Mouse (Mus musculus) ES-Bruce4 (cell line): ENCODE results near the gene Comtd1. TPM values are rescaled to one million over a fixed set of nuclear protein-coding genes. Genes with fewer than 3 reads are reported as not detected.

Experiments
- H3K27ac ChIP-seq: 2 replicates; pipeline ENCODE4 v1.5.1; 2012; ENCODE audit warnings: low read length, inconsistent platforms; ENCODE audit not compliant: insufficient read depth
- H3K27me3 ChIP-seq: 2 replicates; pipeline ENCODE4 v1.6.1; 2012; ENCODE audit warnings: mild to moderate bottlenecking, low read length, inconsistent platforms; ENCODE audit not compliant: control insufficient read depth, poor library complexity, insufficient read depth, severe bottlenecking
- H3K36me3 ChIP-seq: 2 replicates; pipeline ENCODE4 v1.6.1; 2012; ENCODE audit warnings: inconsistent platforms, mild to moderate bottlenecking, low read length, moderate library complexity; ENCODE audit not compliant: control insufficient read depth, poor library complexity, insufficient read depth, severe bottlenecking
- H3K4me1 ChIP-seq: one replicate; pipeline ENCODE4 v1.8.1; 2011; ENCODE audit warnings: low read length; ENCODE audit not compliant: control insufficient read depth, insufficient read depth
- H3K4me3 ChIP-seq: 2 replicates; pipeline ENCODE4 v1.5.1; 2011; ENCODE audit warnings: low read depth, mild to moderate bottlenecking, low read length
- H3K9ac ChIP-seq: 2 replicates; pipeline ENCODE4 v1.6.1; 2012; ENCODE audit warnings: low read depth, mild to moderate bottlenecking, inconsistent platforms; ENCODE audit not compliant: poor library complexity, severe bottlenecking
- H3K9me3 ChIP-seq: replicated peaks from 2 replicates; pipeline ENCODE4 v1.6.1; 2012; ENCODE audit warnings: mild to moderate bottlenecking, low read length, inconsistent platforms; ENCODE audit not compliant: control insufficient read depth, poor library complexity, insufficient read depth, severe bottlenecking
- CTCF ChIP-seq: IDR thresholded peaks from one replicate; pipeline ENCODE4 v1.8.1; 2011; ENCODE audit warnings: low read depth, low read length
- EP300 ChIP-seq: IDR thresholded peaks from 2 replicates; pipeline ENCODE4 v1.6.1; 2011; ENCODE audit warnings: low read depth, low read length; ENCODE audit not compliant: insufficient read depth
- POLR2A ChIP-seq: IDR thresholded peaks from one replicate; pipeline ENCODE4 v1.8.1; 2011; ENCODE audit warnings: low read length; ENCODE audit not compliant: insufficient read depth
- polyA plus RNA-seq: library from polyadenylated mRNA; stranded (reverse); fragments of >200 nt; gene quantifications from 2 replicates; pipeline ENCODE4 v1.2.4, GENCODE M21; 2011; ENCODE audit warnings: low read depth; ENCODE audit not compliant: missing spikeins, insufficient read depth, insufficient read length

Comtd1 gene
- polyA plus RNA-seq, 1 experiment, result 19.4 TPM

GRCm38 (mm10) chr14:21838336-21839017 is 10.3 kb downstream of the Comtd1 start:
- Histone ChIP-seq H3K4me3 (no peak overlapping the region), H3K36me3 (peaks cover 85% of the 10 kb centered on the region), H3K27me3 (no peaks in the 10 kb centered on the region), H3K27ac (no peak overlapping the region), H3K9ac (no peak overlapping the region), H3K9me3 (no peaks in the 10 kb centered on the region), H3K4me1 (no peaks in the 10 kb centered on the region)
- TF ChIP-seq CTCF, result no peak
- TF ChIP-seq EP300, result no peak
- no peak for TF ChIP-seq POLR2A

GRCm38 (mm10) chr14:21831830-21832403 is 16.9 kb downstream of the Comtd1 start:
- peaks cover 30% of the 10 kb centered on the region for H3K36me3 ChIP-seq
- H3K4me3 ChIP-seq, result peak overlapping the region; percentile 94
- no peaks in the 10 kb centered on the region for H3K9me3 ChIP-seq
- peak overlapping the region; percentile 81 for H3K9ac ChIP-seq
- no peaks in the 10 kb centered on the region for H3K27me3 ChIP-seq
- TF ChIP-seq EP300 (no peak), POLR2A (no peak), CTCF (no peak)
- H3K4me1 ChIP-seq, result no peaks in the 10 kb centered on the region
- peak overlapping the region; percentile 45; the same call in 1 of the 2 replicates for H3K27ac ChIP-seq

GRCm38 (mm10) chr14:21830876-21831767 is 17.7 kb downstream of the Comtd1 start:
- peak overlapping the region; percentile 68 for H3K27ac ChIP-seq
- H3K9ac ChIP-seq, result peak overlapping the region; percentile 81
- H3K36me3 ChIP-seq, result peaks cover 25% of the 10 kb centered on the region
- H3K4me1 ChIP-seq, result no peaks in the 10 kb centered on the region
- no peak for TF ChIP-seq CTCF
- TF ChIP-seq EP300, result no peak
- peak; percentile 61 for TF ChIP-seq POLR2A
- peak overlapping the region; percentile 94 for H3K4me3 ChIP-seq
- H3K27me3 ChIP-seq, result no peaks in the 10 kb centered on the region
- H3K9me3 ChIP-seq, result no peaks in the 10 kb centered on the region

GRCm38 (mm10) chr14:21825786-21826491 is 22.8 kb downstream of the Comtd1 start:
- Histone ChIP-seq H3K9ac (no peak overlapping the region), H3K4me1 (no peaks in the 10 kb centered on the region), H3K27ac (no peak overlapping the region), H3K4me3 (no peak overlapping the region), H3K9me3 (no peaks in the 10 kb centered on the region), H3K36me3 (no peaks in the 10 kb centered on the region), H3K27me3 (no peaks in the 10 kb centered on the region)
- TF ChIP-seq CTCF (no peak), POLR2A (no peak), EP300 (no peak)

- Histone ChIP-seq H3K27me3 (no peaks in the 10 kb centered on the region), H3K27ac (no peak within 1 kb of the TSS), H3K4me3 (no peak within 1 kb of the TSS), H3K9ac (no peak within 1 kb of the TSS), H3K36me3 (no peaks in the 10 kb centered on the region), H3K4me1 (no peaks in the 10 kb centered on the region), H3K9me3 (no peaks in the 10 kb centered on the region)
- TF ChIP-seq CTCF (no peak), EP300 (no peak), POLR2A (no peak)
These were observed 23.8 kb downstream of the Comtd1 start, which contains the start of gene Vdac2 for GRCm38 (mm10) chr14:21824938-21825337. Vdac2 (plus strand) TSS chr14:21825238.
